In the genomic region with DNA sequence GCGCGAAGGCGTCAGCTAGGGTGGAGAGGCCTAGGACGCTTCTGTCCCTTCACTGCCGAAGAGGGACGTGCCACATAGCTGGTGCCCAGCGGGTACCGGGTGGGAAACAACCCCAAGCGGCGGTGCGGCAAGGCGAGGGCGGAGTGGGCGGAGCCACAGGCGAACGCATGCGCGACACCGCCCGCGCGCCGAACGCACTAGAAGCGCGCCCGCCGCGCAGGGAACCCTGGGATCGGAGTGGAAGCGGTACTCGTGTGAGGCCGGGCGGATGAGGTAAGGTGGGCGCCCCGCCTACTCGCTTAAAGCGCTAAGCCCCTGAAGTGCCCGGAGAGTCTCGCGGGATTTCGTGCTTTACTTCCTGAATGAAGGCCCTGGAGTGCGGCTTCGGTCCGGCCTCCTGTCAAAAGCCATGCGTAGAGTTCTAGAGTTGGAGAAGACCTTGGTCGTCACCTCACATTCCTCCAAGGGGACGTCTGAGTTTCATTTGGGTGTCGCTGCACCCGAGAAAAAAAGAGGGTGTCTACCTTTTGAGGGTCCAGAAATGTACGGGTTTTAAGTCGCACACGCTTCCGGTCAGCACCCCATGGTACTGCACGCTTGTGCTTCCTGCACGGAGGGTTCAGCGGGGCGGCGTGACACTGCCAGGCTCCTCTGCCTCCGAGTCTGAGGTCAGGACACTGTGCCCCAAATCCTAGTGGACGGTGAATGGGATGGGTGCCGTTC, we compare ENCODE assay signal across 8 mouse cellular contexts. TPM values are rescaled to one million over a fixed set of nuclear protein-coding genes. Genes with fewer than 3 reads are reported as not detected.
DNase-seq lines count a peak whose midpoint lies in the region; ATAC-seq lines count a peak whose summit lies in the region.

A gene (minus strand): TSS at position 151 of the 723 bp plus-strand sequence.
A gene (minus strand): TSS at position 227 of the 723 bp plus-strand sequence.

- peaks cover 25% of the 10 kb centered on the region for H3K4me1 ChIP-seq in hindbrain, embryonic 15.5 days (replicated peaks)

- peak within 1 kb of the TSS; percentile 87 for H3K4me2 ChIP-seq in hindbrain, embryonic 15.5 days

- ATAC-seq in hindbrain, embryonic 15.5 days (ENCODE audit: low FRiP score, low read depth): peak; percentile 100

- H3K27ac ChIP-seq in hindbrain, embryonic 15.5 days (replicated peaks): peak within 1 kb of the TSS; percentile 95

- no peaks in the 10 kb centered on the region for H3K9me3 ChIP-seq in hindbrain, embryonic 15.5 days

- peak within 1 kb of the TSS; percentile 83 for H3K4me3 ChIP-seq in hindbrain, embryonic 15.5 days

- DNase-seq in T-cell, adult 2 months (ENCODE audit: low spot score): peak; percentile 99
- peak; percentile 98 to 99 for DNase-seq in cerebellum, postnatal 36 days
- DNase-seq in frontal cortex, postnatal 36 days (ENCODE audit: low spot score in 2 of 2): peak; percentile 96 to 99
- DNase-seq in left cerebral cortex, adult 11 months (ENCODE audit: low spot score): peak; percentile 97
- peak; percentile 98 to 99 for DNase-seq in lung, postnatal 4 days
- peak; percentile 99 for DNase-seq in retina, postnatal 7 days (ENCODE audit: low read depth, low spot score)
- peak; percentile 87 for DNase-seq in urinary bladder, adult 2 months (ENCODE audit: low spot score)

- peak within 1 kb of the TSS; percentile 97 for H3K9ac ChIP-seq in hindbrain, embryonic 15.5 days

- under 1% methylated on average over 62 of the region's 62 CpGs for WGBS in hindbrain, embryonic 15.5 days

- no peaks in the 10 kb centered on the region for H3K36me3 ChIP-seq in hindbrain, embryonic 15.5 days

- H3K27me3 ChIP-seq in hindbrain, embryonic 15.5 days: no peaks in the 10 kb centered on the region

RNA-seq across cellular contexts. Expression of the first gene that starts in this region (rescaled TPM):
- 0.08 TPM in 2 replicates for polyA plus RNA-seq in hindbrain, embryonic 15.5 days (2015; fragmentation: Nextera tagmentation; extraction: Ambion mirVana)
- not detected in 2 replicates for polyA plus RNA-seq in urinary bladder, adult 2 months (2012; rRNA removed)

RNA-seq across cellular contexts. Expression of the second gene that starts in this region (rescaled TPM):
- polyA plus RNA-seq in hindbrain, embryonic 15.5 days (2015; fragmentation: Nextera tagmentation; extraction: Ambion mirVana): 44.7 and 47.3 TPM in 2 replicates
- 23.6 and 26.1 TPM in 2 replicates for polyA plus RNA-seq in urinary bladder, adult 2 months (2012; rRNA removed)

Comparison
In these comparisons a context has a peak if more than half of its experiments do, and no peak if none do; other contexts are left out.
1. Peak in every context shown above with its lines: DNase-seq, ATAC-seq, H3K4me3 ChIP-seq and H3K27ac ChIP-seq.